Mouse (Mus musculus): ENCODE measurements at regions not wholly inside any gene's neighbourhood (a gene's known extent, or its start where the extent isn't known, plus 50 kb on each side); places are given as distances from the start of the nearest gene placed in this dataset.

GRCm38 (mm10) chr3:52516691-52517090 lies 248.6 kb downstream of the Foxo1 start:
- DNase-seq (ENCODE audit: low read depth, low spot score), result no peak

GRCm38 (mm10) chr3:52512761-52513160 lies 244.6 kb downstream of the Foxo1 start:
- no peak for DNase-seq (ENCODE audit: low read depth, low spot score)

- DNase-seq (ENCODE audit: low read depth, low spot score), result peak; percentile 16
These were observed 243.4 kb downstream of the Foxo1 start for GRCm38 (mm10) chr3:52511549-52511948.

GRCm38 (mm10) chr3:52510831-52511230 lies 242.7 kb downstream of the Foxo1 start:
- no peak for DNase-seq (ENCODE audit: low read depth, low spot score)

- peak; percentile 31 for DNase-seq (ENCODE audit: low read depth, low spot score)
These were observed 242.1 kb downstream of the Foxo1 start for GRCm38 (mm10) chr3:52510088-52510765.

GRCm38 (mm10) chr3:52503925-52504324 lies 235.8 kb downstream of the Foxo1 start:
- DNase-seq (ENCODE audit: low read depth, low spot score), result no peak

GRCm38 (mm10) chr3:52502223-52502622 lies 234.1 kb downstream of the Foxo1 start:
- no peak for DNase-seq (ENCODE audit: low read depth, low spot score)

GRCm38 (mm10) chr3:52501614-52502013 lies 233.5 kb downstream of the Foxo1 start:
- DNase-seq (ENCODE audit: low read depth, low spot score), result no peak

GRCm38 (mm10) chr3:52500026-52500425 lies 231.9 kb downstream of the Foxo1 start:
- DNase-seq (ENCODE audit: low read depth, low spot score), result no peak

GRCm38 (mm10) chr3:52499581-52499980 lies 231.4 kb downstream of the Foxo1 start:
- no peak for DNase-seq (ENCODE audit: low read depth, low spot score)

GRCm38 (mm10) chr3:52498506-52499228 lies 230.5 kb downstream of the Foxo1 start:
- no peak for DNase-seq (ENCODE audit: low read depth, low spot score)

GRCm38 (mm10) chr3:52496965-52497364 lies 228.8 kb downstream of the Foxo1 start:
- DNase-seq (ENCODE audit: low read depth, low spot score), result no peak

GRCm38 (mm10) chr3:52495401-52495800 lies 227.3 kb downstream of the Foxo1 start:
- DNase-seq (ENCODE audit: low read depth, low spot score), result no peak

GRCm38 (mm10) chr3:52494924-52495323 lies 226.8 kb downstream of the Foxo1 start:
- DNase-seq (ENCODE audit: low read depth, low spot score), result no peak

- no peak for DNase-seq (ENCODE audit: low read depth, low spot score)
These were observed 211.1 kb downstream of the Foxo1 start for GRCm38 (mm10) chr3:52479186-52479585.

- peak; percentile 21 for DNase-seq (ENCODE audit: low read depth, low spot score)
These were observed 201.8 kb downstream of the Foxo1 start for GRCm38 (mm10) chr3:52469900-52470299.

- no peak for DNase-seq (ENCODE audit: low read depth, low spot score)
These were observed 201.3 kb downstream of the Foxo1 start for GRCm38 (mm10) chr3:52469397-52469796.

- no peak for DNase-seq (ENCODE audit: low read depth, low spot score)
These were observed 200.2 kb downstream of the Foxo1 start for GRCm38 (mm10) chr3:52468326-52468725.

- DNase-seq (ENCODE audit: low read depth, low spot score), result no peak
These were observed 199.7 kb downstream of the Foxo1 start for GRCm38 (mm10) chr3:52467876-52468275.

- DNase-seq (ENCODE audit: low read depth, low spot score), result no peak
These were observed 198.9 kb downstream of the Foxo1 start for GRCm38 (mm10) chr3:52466984-52467565.

GRCm38 (mm10) chr3:52466571-52466970 lies 198.4 kb downstream of the Foxo1 start:
- DNase-seq (ENCODE audit: low read depth, low spot score), result no peak

GRCm38 (mm10) chr3:52463911-52464310 lies 195.8 kb downstream of the Foxo1 start:
- DNase-seq (ENCODE audit: low read depth, low spot score), result peak; percentile 18

- no peak for DNase-seq (ENCODE audit: low read depth, low spot score)
These were observed 186.8 kb downstream of the Foxo1 start for GRCm38 (mm10) chr3:52454955-52455354.

All from ZHBTc4 (cell line).